Mouse (Mus musculus) layer of hippocampus, adult 18-20 months (tissue): ENCODE results near the gene Tcp11. TPM values are rescaled to one million over a fixed set of nuclear protein-coding genes. Genes with fewer than 3 reads are reported as not detected.

Experiments used
- total RNA-seq, 2 experiments: library from RNA; stranded (reverse); gene quantifications; 2 replicates each; pipeline ENCODE4 v1.2.3; 2021

The Tcp11 gene
- total RNA-seq, 2 experiments from 2014 or later = 0.68 to 1.6 TPM

Other genes with a start within 250 kb of the Tcp11 start
- gene Snrpc, start 242.5 kb downstream of the Tcp11 start, total RNA-seq = 10 to 100 TPM; 44.8 to 51.7 TPM
- 10 to 100 TPM; 13.7 to 14.5 TPM for gene Uhrf1bp1, start 224.2 kb downstream of the Tcp11 start, total RNA-seq
- gene Anks1, start 171.3 kb downstream of the Tcp11 start, total RNA-seq = 10 to 100 TPM; 37.2 to 41.4 TPM
- gene Taf11, start 170.8 kb downstream of the Tcp11 start, total RNA-seq = 10 to 100 TPM; 38.7 to 41.5 TPM
- gene Scube3, start 61.5 kb upstream of the Tcp11 start, total RNA-seq = 1 to 10 TPM; 1.3 to 1.9 TPM
- gene Zfp523, start 96.5 kb upstream of the Tcp11 start, total RNA-seq = 100 to 1,000 TPM; 107 to 109 TPM
- 1 to 10 TPM; 2.0 to 2.9 TPM for gene Def6, start 127.1 kb upstream of the Tcp11 start, total RNA-seq
- 10 to 100 TPM; 22.5 to 26.0 TPM for gene Ppard, start 152.1 kb upstream of the Tcp11 start, total RNA-seq
- 10 to 100 TPM; 22.8 to 26.0 TPM for gene Fance, start 232.9 kb upstream of the Tcp11 start, total RNA-seq
- gene Rpl10a, start 247.8 kb upstream of the Tcp11 start, total RNA-seq = 100 to 1,000 TPM; 356 to 365 TPM